16 mouse cellular contexts compared by ENCODE assay signal in the genomic region with DNA sequence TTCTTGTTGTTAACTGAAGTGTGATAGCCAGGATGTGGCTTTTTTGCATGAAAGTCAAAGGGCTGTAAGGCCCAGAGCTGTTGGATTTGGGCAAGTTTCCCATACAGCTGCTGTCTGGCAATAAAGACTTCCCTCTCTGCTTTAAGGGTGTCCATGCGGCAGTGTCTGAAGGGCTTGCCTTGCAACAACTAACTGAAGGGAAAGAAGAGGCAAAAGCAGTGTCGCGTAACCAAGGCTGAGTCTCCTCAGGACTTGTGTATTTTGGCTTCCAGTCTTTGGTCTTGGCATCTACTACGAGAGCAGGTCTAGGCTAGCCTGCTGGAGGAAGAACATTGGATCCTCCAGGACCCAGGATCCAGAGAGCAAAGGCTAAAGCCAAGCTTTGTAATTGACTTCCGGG.
DNase-seq lines count a peak whose midpoint lies in the region; ATAC-seq lines count a peak whose summit lies in the region.
"Had no signal": no experiment of that assay in that cellular context is flagged by ENCODE, and none has a peak within 500 bp of the region (broad histone marks: within the 10 kb centered on the region; RNA-seq: fewer than 3 reads in every experiment).

No protein-coding gene starts in this region.

- H3K4me1 ChIP-seq in heart, embryonic 10.5 days: no peaks in the 10 kb centered on the region
- no peaks in the 10 kb centered on the region for H3K4me1 ChIP-seq in kidney, embryonic 15.5 days

- intact Hi-C loops in gastrocnemius, postnatal 14 days (cut with DNase I; ENCODE audit: low total_unique reads): no loop called here
- intact Hi-C loops in heart, postnatal 36 days (cut with DNase I): loop anchor here (10.0 kb wide), 1 partner anchor 340 kb away; no protein-coding TSS in a partner anchor

- no peak overlapping the region for H3K27ac ChIP-seq in heart, embryonic 10.5 days
- no peak overlapping the region for H3K27ac ChIP-seq in kidney, embryonic 15.5 days
- H3K27ac ChIP-seq: hindbrain, embryonic 10.5 days; midbrain, embryonic 10.5 days had no signal

- peak; percentile 96 for DNase-seq in heart, adult 11 months
- no peak for DNase-seq in heart, embryonic 10.5 days (ENCODE audit: low spot score)
- peak; percentile 23 to 38 for DNase-seq in kidney, postnatal 4 days
- peak; percentile 29 for DNase-seq in gastrocnemius, postnatal 14 days
- peak; percentile 6 to 12 for DNase-seq in heart, postnatal 36 days
- DNase-seq in testis, postnatal 10 days (ENCODE audit: low spot score): no peak
- no peak for DNase-seq in layer of hippocampus, adult 8-10 months (ENCODE audit: low spot score in 2 of 2)
- DNase-seq: adrenal gland, postnatal 10 days; cerebellum, adult 9-10 months; liver, postnatal 0 days; right cerebral cortex, postnatal 14 days had no signal

- H3K27me3 ChIP-seq in heart, embryonic 10.5 days (ENCODE audit: insufficient read depth, poor library complexity, severe bottlenecking): no peaks in the 10 kb centered on the region
- H3K27me3 ChIP-seq in kidney, embryonic 15.5 days: no peaks in the 10 kb centered on the region

- H3K36me3 ChIP-seq in heart, embryonic 10.5 days: no peaks in the 10 kb centered on the region
- H3K36me3 ChIP-seq in kidney, embryonic 15.5 days: no peaks in the 10 kb centered on the region
- H3K36me3 ChIP-seq: hindbrain, embryonic 10.5 days; midbrain, embryonic 10.5 days had no signal

- no peak overlapping the region for H3K4me3 ChIP-seq in heart, embryonic 10.5 days
- H3K4me3 ChIP-seq in kidney, embryonic 15.5 days (replicated peaks): no peak overlapping the region
- H3K4me3 ChIP-seq: hindbrain, embryonic 10.5 days; midbrain, embryonic 10.5 days; myocyte had no signal

- no peaks in the 10 kb centered on the region for H3K9me3 ChIP-seq in heart, embryonic 10.5 days
- H3K9me3 ChIP-seq in kidney, embryonic 15.5 days (replicated peaks): no peaks in the 10 kb centered on the region
- H3K9me3 ChIP-seq: hindbrain, embryonic 10.5 days; midbrain, embryonic 10.5 days had no signal

- no peak overlapping the region for H3K9ac ChIP-seq in kidney, embryonic 15.5 days
- H3K9ac ChIP-seq: liver, postnatal 0 days had no signal

- H3K4me2 ChIP-seq in kidney, embryonic 15.5 days: no peak overlapping the region

- ATAC-seq in kidney, embryonic 15.5 days (replicated peaks; ENCODE audit: low FRiP score): no peak
- ATAC-seq: intestine, embryonic 16.5 days; liver, postnatal 0 days had no signal

- 79% methylated on average over 5 of the region's 5 CpGs for WGBS in heart, embryonic 10.5 days
- 77% methylated on average over 5 of the region's 5 CpGs for WGBS in kidney, embryonic 15.5 days

Comparison
In these comparisons a context has a peak if more than half of its experiments do, and no peak if none do; other contexts are left out.
1. DNase-seq: peak in heart, adult 11 months (single experiment), kidney, postnatal 4 days (2 of 2), gastrocnemius, postnatal 14 days (single experiment) and heart, postnatal 36 days (2 of 2); none in heart, embryonic 10.5 days (single experiment), testis, postnatal 10 days (single experiment) and layer of hippocampus, adult 8-10 months (0 of 2).